Mouse (Mus musculus) neural tube, embryonic 14.5 days (tissue): Measurements from ENCODE around the gene Gm20388. TPM values are rescaled to one million over a fixed set of nuclear protein-coding genes. Genes with fewer than 3 reads are reported as not detected.

Source experiments
- ATAC-seq: fragments of 200-750 bp; cut with Nextera tagmentation; 2 replicates; pipeline ENCODE4 v1.8.0; 2017; ENCODE audit warnings: low read depth, mild to moderate bottlenecking, moderate TSS enrichment, moderate library complexity
- H3K27ac ChIP-seq: fragments of 300-500 bp; sonication (generic); 2 replicates; pipeline ENCODE4 v1.5.1; 2014; ENCODE audit warnings: low read depth, mild to moderate bottlenecking, control low read depth, low read length, moderate library complexity, mixed read lengths
- H3K27me3 ChIP-seq: fragments of 300-500 bp; sonication (generic); 2 replicates; pipeline ENCODE4 v1.6.1; 2014; ENCODE audit warnings: low read length; ENCODE audit not compliant: control insufficient read depth, insufficient read depth
- H3K36me3 ChIP-seq: fragments of 300-500 bp; sonication (generic); 2 replicates; pipeline ENCODE4 v1.6.1; 2014; ENCODE audit warnings: low read length, mixed read lengths; ENCODE audit not compliant: control insufficient read depth, insufficient read depth
- H3K4me1 ChIP-seq: fragments of 300-500 bp; sonication (generic); 2 replicates; pipeline ENCODE4 v1.6.1; 2014; ENCODE audit warnings: low read length; ENCODE audit not compliant: control insufficient read depth, insufficient read depth
- H3K4me2 ChIP-seq: fragments of 300-500 bp; sonication (generic); 2 replicates; pipeline ENCODE4 v1.6.1; 2014; ENCODE audit warnings: mild to moderate bottlenecking, low read depth, low read length, control low read depth
- H3K4me3 ChIP-seq: fragments of 300-500 bp; sonication (generic); 2 replicates; pipeline ENCODE4 v1.5.1; 2014; ENCODE audit warnings: low read depth, low read length, control low read depth, mixed read lengths
- H3K9ac ChIP-seq: fragments of 300-500 bp; sonication (generic); replicated peaks from 2 replicates; pipeline ENCODE4 v1.6.1; 2014; ENCODE audit warnings: low read depth, mild to moderate bottlenecking, control low read depth, low read length, mixed read lengths
- H3K9me3 ChIP-seq: fragments of 300-500 bp; sonication (generic); 2 replicates; pipeline ENCODE4 v1.6.1; 2016; ENCODE audit warnings: low read length; ENCODE audit not compliant: control insufficient read depth
- WGBS: fragments of 180-500 bp; shearing (Covaris S2); extraction: QIAGEN DNeasy Blood & Tissue Kit; methylation state at CpG from one replicate; pipeline ENCODE4 v1.1.7; 2014; 5-methylcytosine and 5-hydroxymethylcytosine counted together
- polyA plus RNA-seq: library from polyadenylated mRNA; unstranded; fragments of >200 nt; fragmentation: Nextera tagmentation; extraction: Ambion mirVana; gene quantifications from 2 replicates; pipeline ENCODE4 v1.2.1, GENCODE M21; 2014

Gm20388 gene
- polyA plus RNA-seq, 1 experiment from 2014 or later = 10.3 TPM

DNA sequence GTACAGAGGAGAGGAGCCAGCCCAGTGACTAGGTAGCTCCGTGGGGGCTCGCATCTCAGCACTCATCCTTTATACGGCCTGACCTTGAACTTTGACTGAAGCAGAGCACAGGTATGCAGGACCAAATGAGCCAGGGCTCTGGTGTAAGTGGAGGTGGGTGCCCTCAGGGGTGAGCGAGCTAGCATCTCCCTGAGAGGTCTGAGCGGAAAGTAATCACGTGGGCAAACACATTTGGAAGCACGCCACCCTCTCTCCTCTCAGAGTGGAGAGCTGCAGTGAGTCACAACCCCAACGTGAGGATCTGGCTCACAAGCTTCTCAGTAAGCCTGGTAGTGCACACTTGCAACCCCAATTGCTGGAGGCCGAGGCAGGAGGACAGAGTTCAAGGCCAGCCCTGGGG is 2731.4 kb downstream of the Gm20388 start:
- H3K4me3 ChIP-seq = no peak overlapping the region
- no peaks in the 10 kb centered on the region for H3K27me3 ChIP-seq
- H3K27ac ChIP-seq = no peak overlapping the region
- H3K4me2 ChIP-seq = no peak overlapping the region
- H3K36me3 ChIP-seq = peaks cover 36% of the 10 kb centered on the region
- 63% methylated on average over 9 of the region's 9 CpGs for WGBS
- H3K4me1 ChIP-seq = 0 out of 2 replicates have a peak, but pooled peaks cover 4% of the 10 kb centered on the region
- ATAC-seq = no peak
- no peak overlapping the region for H3K9ac ChIP-seq
- no peaks in the 10 kb centered on the region for H3K9me3 ChIP-seq

DNA sequence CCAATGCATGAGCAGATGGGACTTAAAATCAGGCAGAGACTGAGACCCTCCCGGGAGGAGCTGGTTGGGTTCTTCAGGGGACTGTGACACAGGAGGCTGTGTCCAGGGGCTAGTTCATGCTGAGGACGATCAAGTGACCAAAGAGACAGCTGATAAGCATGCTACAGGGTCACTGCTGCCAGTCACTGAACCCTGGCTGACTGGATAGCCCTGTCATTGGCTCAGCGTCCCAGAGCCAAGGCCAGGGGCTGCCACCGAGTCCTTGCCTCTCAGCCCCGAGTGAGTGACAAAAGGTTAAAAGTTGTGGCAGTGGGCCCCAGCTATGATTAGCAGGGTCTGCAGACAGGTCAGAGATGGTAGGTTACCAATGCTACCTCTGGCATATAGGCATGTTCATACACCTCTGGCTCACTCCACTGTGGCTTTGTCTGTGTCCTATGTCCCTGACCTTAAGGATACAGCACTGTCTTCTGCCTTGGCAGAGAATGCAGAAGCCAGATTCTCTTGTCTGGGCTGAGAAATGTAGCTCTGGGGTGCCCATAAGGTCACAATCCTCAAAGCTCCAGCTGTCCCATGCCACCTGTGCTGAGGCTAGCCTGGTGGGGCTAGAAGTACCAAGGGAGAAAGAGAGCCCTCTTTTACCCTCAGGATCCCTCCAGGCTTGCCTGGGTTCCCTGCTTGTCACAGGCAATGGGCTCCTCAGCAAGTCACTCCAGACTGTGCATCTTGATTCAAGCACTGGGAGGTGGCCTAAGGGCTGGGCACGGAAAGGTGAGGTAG is 2733.7 kb downstream of the Gm20388 start:
- H3K4me2 ChIP-seq = no peak overlapping the region
- H3K27me3 ChIP-seq = no peaks in the 10 kb centered on the region
- no peaks in the 10 kb centered on the region for H3K9me3 ChIP-seq
- H3K36me3 ChIP-seq = peaks cover 29% of the 10 kb centered on the region
- no peak for ATAC-seq
- H3K9ac ChIP-seq = no peak overlapping the region
- no peaks in the 10 kb centered on the region for H3K4me1 ChIP-seq
- no peak overlapping the region for H3K4me3 ChIP-seq
- WGBS = 79% methylated on average over 6 of the region's 6 CpGs
- H3K27ac ChIP-seq = no peak overlapping the region

DNA sequence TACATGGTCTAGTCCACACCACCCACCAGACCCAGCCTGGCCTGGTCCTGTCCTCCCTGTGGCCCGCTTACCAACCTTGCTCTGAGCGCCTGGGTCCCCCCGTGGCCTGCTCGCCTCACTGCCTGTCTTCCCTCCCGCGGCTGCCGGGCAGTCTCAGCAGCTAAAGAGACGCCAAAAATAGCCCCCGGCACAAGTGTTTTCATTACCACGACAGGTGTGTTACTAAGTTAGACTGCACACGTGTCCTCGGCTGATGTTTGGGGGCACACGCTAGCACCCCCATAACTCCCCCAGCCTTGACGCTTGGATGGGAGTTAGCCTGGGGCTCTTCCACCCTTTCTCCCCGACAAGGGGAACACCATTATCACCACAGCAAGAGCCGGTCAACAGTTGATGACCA is 2735.7 kb downstream of the Gm20388 start:
- 89% methylated on average over 16 of the region's 16 CpGs for WGBS
- no peak overlapping the region for H3K27ac ChIP-seq
- H3K36me3 ChIP-seq = peaks cover 36% of the 10 kb centered on the region
- no peak overlapping the region for H3K4me3 ChIP-seq
- no peak overlapping the region for H3K4me2 ChIP-seq
- H3K9ac ChIP-seq = no peak overlapping the region
- ATAC-seq = no peak
- no peaks in the 10 kb centered on the region for H3K9me3 ChIP-seq
- no peaks in the 10 kb centered on the region for H3K27me3 ChIP-seq
- H3K4me1 ChIP-seq = no peaks in the 10 kb centered on the region

DNA sequence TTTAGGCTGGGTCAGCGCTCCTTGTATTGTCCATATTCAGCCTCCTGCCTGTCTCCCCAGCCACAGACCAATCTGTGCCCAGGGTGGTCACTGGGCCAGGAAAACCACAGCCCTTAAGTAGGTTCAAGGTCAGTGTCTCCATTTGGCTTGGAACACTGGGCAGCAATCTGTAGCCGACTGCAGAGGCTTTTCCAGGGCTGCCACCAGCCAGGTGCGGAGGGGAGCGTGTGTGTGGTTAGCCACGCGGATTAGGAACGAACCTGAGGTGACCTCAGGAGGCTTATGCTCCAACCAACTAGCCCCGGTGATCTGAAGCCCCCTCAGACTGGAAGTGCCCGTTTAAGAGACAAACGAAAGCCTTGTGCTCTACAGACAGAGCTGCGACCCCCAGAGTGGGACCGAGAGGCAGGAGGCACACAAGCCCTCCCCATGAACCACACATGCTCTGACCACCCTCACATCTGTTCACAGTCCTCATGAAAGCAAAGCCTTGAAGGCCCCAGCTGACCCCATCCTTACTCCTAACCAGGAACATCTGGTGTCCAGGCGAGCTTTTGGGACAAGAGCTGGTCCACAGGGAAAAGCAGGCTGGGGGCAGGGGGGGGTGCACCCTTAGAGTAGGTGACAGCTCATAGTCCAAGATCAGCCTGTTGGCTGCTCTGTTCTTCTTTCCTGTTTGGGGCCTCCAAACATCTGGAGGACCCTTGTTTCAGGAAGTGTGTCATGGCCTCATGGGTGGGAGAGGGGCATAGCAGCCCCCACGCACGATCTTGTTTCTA is 2737.7 kb downstream of the Gm20388 start:
- no peaks in the 10 kb centered on the region for H3K9me3 ChIP-seq
- peaks cover 7% of the 10 kb centered on the region; the same call in 1 of the 2 replicates for H3K4me1 ChIP-seq
- no peak overlapping the region for H3K4me3 ChIP-seq
- no peak for ATAC-seq
- no peaks in the 10 kb centered on the region for H3K27me3 ChIP-seq
- 81% methylated on average over 15 of the region's 15 CpGs for WGBS
- no peak overlapping the region for H3K27ac ChIP-seq
- no peak overlapping the region for H3K9ac ChIP-seq
- H3K4me2 ChIP-seq = no peak overlapping the region
- H3K36me3 ChIP-seq = peaks cover 27% of the 10 kb centered on the region

DNA sequence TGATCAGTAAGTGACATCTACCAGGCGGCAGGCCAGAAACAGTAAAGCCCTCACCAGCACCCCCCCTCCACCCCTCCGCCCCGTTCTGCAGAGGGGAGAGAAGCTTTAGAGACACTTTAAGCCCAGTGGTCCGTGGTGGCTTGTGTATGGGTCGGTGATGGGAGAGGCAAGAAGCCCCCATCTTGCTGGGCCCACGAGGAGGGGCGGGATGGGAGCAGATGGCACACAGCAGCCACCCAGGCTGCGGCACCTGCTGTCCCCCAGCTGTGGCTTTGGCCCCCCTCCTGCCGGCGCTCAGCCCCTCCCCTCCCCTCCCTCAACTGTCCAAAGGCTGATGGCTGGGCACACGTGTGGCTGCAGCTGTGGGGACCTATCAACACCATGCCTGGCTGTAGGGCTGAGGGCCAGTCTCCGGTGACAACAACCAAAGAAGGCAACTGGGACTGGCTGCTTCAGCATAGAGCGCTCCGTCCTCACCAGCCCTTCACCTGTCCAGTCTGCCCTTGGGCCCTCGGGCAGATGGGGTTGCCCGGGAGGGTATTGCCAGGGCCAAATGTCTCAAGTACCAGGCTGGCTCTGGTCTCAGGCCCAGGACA is 2740.8 kb downstream of the Gm20388 start:
- Histone ChIP-seq H3K4me1 (peaks cover 14% of the 10 kb centered on the region; the same call in 1 of the 2 replicates), H3K4me3 (no peak overlapping the region), H3K4me2 (no peak overlapping the region), H3K9ac (no peak overlapping the region), H3K27ac (no peak overlapping the region), H3K36me3 (peaks cover 21% of the 10 kb centered on the region; the same call in 1 of the 2 replicates), H3K9me3 (no peaks in the 10 kb centered on the region), H3K27me3 (no peaks in the 10 kb centered on the region)
- ATAC-seq = peak; percentile 34; the same call in 1 of the 2 replicates
- WGBS = 57% methylated on average over 16 of the region's 16 CpGs

DNA sequence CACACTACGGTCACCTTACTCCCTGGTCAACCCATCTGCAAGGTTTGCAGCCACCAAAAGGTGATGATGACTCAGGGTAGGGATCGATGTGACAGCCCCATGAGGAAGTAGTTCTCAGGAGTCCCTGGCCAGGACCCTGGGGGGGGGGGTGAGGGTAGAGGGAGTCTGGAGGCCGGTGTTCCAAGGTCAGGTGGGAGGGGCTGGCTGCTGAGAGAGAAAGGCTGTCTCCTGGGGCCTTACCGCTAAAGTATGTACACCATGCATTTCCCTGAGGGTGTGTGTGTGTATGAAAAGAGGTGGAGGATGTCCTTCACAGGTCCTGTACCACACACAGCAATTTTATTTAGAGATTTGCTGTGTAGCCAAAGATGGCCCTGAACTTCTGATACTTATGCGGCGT is 2742.0 kb downstream of the Gm20388 start:
- Histone ChIP-seq H3K27me3 (no peaks in the 10 kb centered on the region), H3K36me3 (peaks cover 13% of the 10 kb centered on the region; the same call in 1 of the 2 replicates), H3K4me3 (no peak overlapping the region), H3K9ac (no peak overlapping the region), H3K9me3 (no peaks in the 10 kb centered on the region), H3K27ac (no peak overlapping the region), H3K4me1 (peaks cover 14% of the 10 kb centered on the region; the same call in 1 of the 2 replicates), H3K4me2 (no peak overlapping the region)
- 75% methylated on average over 6 of the region's 6 CpGs for WGBS
- ATAC-seq = no peak

DNA sequence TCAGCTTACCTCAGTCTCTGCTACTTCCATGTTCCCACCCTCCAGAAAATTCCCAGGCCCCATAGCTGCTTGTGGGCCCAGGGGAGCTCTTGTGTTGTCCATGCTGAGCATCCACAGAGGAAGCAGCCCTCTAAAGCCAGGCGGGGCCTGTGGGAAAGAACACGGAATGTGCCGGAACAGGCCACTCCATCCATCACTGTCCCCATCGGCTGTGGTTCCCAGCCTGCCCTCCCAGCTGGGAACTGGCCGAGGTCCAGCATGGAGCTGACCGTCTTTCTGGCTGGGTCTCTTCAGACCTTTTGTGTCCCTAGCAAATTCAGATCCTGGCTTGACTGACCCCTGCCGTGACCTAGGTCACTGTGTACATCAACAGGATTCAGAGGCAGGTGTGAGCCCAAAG is 2744.1 kb downstream of the Gm20388 start:
- no peak overlapping the region for H3K9ac ChIP-seq
- ATAC-seq = no peak
- H3K4me3 ChIP-seq = no peak overlapping the region
- WGBS = 55% methylated on average over 7 of the region's 7 CpGs
- no peak overlapping the region for H3K27ac ChIP-seq
- H3K4me2 ChIP-seq = no peak overlapping the region
- H3K9me3 ChIP-seq = no peaks in the 10 kb centered on the region
- H3K36me3 ChIP-seq = 0 out of 2 replicates have a peak, but pooled peaks cover 3% of the 10 kb centered on the region
- H3K27me3 ChIP-seq = no peaks in the 10 kb centered on the region
- H3K4me1 ChIP-seq = peaks cover 19% of the 10 kb centered on the region

DNA sequence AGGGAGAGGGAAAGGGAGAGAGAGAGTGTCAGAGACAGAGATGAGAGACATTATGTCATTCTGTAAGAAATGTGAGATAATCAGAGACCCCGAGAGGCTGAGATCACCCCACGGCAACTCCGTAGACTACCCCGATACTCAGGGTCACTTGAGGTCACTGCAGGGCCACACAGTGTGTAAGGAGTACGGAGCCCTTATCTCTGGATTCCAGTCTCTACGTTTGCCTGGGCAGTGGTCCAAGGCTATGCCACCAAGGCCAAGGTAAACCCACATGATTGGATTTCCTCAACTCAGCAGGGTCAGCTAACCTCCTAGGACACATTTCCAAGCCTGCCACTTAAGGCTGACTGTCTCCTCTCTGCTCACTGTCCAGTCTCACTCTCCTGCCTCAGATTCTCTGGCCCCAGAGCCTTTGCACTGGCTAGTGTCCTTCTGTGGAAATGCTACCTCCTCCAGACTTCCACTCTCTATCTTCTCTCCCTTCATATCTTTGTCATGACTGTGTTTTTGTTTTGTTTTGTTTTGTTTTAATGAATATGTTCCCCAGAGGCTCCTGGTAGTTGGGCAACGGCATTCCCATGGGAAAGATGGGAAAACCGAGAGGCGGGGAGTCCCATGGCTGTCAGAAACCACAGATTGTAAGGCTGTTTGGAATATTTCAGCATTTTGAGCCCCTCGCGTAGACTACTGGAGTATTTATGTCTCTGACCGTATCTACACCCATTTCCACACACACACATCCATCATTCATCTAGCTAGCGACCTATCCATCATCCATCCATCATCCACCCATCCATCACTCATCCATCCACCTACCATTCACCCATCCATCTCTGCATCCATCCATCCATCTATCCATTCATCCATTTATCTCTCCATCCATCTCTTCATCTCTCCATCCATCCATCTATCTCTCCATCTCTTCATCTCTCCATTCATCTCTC is 2745.7 kb downstream of the Gm20388 start:
- no peaks in the 10 kb centered on the region for H3K9me3 ChIP-seq
- no peaks in the 10 kb centered on the region for H3K27me3 ChIP-seq
- no peak overlapping the region for H3K9ac ChIP-seq
- H3K4me2 ChIP-seq = no peak overlapping the region
- H3K4me3 ChIP-seq = no peak overlapping the region
- 83% methylated on average over 13 of the region's 13 CpGs for WGBS
- ATAC-seq = no peak
- H3K36me3 ChIP-seq = no peaks in the 10 kb centered on the region
- no peak overlapping the region for H3K27ac ChIP-seq
- H3K4me1 ChIP-seq = peaks cover 19% of the 10 kb centered on the region
